Mouse (Mus musculus): ENCODE measurements around the gene Unk. TPM values are rescaled to one million over a fixed set of nuclear protein-coding genes. Genes with fewer than 3 reads are reported as not detected.

Unk gene
- total and polyA plus RNA-seq, 3 experiments, result 21.7 to 42.3 TPM; not detected in 1

GRCm38 (mm10) chr11:116004840-116005700 is 25.1 kb upstream of the Unk start (continued):
- TF ChIP-seq JUND (IDR thresholded peaks at IDR 0.05; ENCODE audit: low read depth, low read length) (no peak), USF2 (IDR thresholded peaks at IDR 0.05; ENCODE audit: borderline replicate concordance in 1 of 2, insufficient read depth in 1 of 2, low read depth in 1 of 2, low read length in 2 of 2) (peak in 1 of 2 experiments; percentile 54; a peak in 1 of 4 replicates), MYC (IDR thresholded peaks at IDR 0.05; ENCODE audit: low read depth, low read length) (0 out of 2 replicates have a peak, but pooled peaks have one; percentile 25), POLR2AphosphoS5 (IDR thresholded peaks at IDR 0.05; ENCODE audit: borderline replicate concordance, low read depth, low read length) (no peak; the same call in 1 of the 2 replicates), ZNF384 (IDR thresholded peaks at IDR 0.05; ENCODE audit: low read depth, low read length) (no peak), POLR2A (IDR thresholded peaks at IDR 0.05; ENCODE audit: control insufficient read depth in 1 of 2, insufficient read depth in 1 of 2, low read depth in 1 of 2, low read length in 2 of 2, poor library complexity in 1 of 2) (peak; percentile 48 to 87; a peak in 3 of 4 replicates), HCFC1 (IDR thresholded peaks at IDR 0.05; ENCODE audit: low read depth, low read length) (peak; percentile 67), ELF1 (IDR thresholded peaks at IDR 0.05; ENCODE audit: low read depth, low read length) (peak; percentile 76), MAZ (IDR thresholded peaks at IDR 0.05; ENCODE audit: low read depth, low read length) (peak; percentile 93), USF1 (IDR thresholded peaks at IDR 0.05; ENCODE audit: low read depth, low read length) (peak; percentile 92), ZC3H11A (IDR thresholded peaks at IDR 0.05; ENCODE audit: low read depth, low read length) (0 out of 2 replicates have a peak, but pooled peaks have one; percentile 1)

GRCm38 (mm10) chr11:116005701-116006419 is 24.3 kb upstream of the Unk start:
- Histone ChIP-seq H3K79me2 (ENCODE audit: control insufficient read depth, insufficient read depth, low read length, poor library complexity) (peaks cover under 1% of the 10 kb centered on the region; the same call in 1 of the 2 replicates), H3K4me3 (ENCODE audit: control insufficient read depth in 1 of 2, insufficient read depth in 1 of 2, low read depth in 2 of 2, low read length in 2 of 2) (peak overlapping the region; percentile 56 to 68), H3K27ac (ENCODE audit: control insufficient read depth, low read depth, low read length) (peak overlapping the region; percentile 77), H3K27me3 (ENCODE audit: control insufficient read depth in 1 of 2, insufficient read depth in 2 of 2, low read length in 2 of 2) (no peaks in the 10 kb centered on the region), H3K9me3 (replicated peaks; ENCODE audit: insufficient read depth, low read length) (no peaks in the 10 kb centered on the region), H3K9ac (ENCODE audit: control insufficient read depth, low read depth, low read length, poor library complexity, severe bottlenecking) (peak overlapping the region; percentile 80), H3K4me1 (ENCODE audit: control insufficient read depth in 1 of 2, insufficient read depth in 2 of 2, low read length in 2 of 2) (peaks cover 5 to 15% of the 10 kb centered on the region in 2 experiments), H3K36me3 (ENCODE audit: control insufficient read depth in 1 of 2, insufficient read depth in 2 of 2, low read length in 2 of 2) (peaks cover 0 to 8% of the 10 kb centered on the region in 2 experiments; a peak in 2 of 4 replicates)
- TF ChIP-seq EP300 (IDR thresholded peaks at IDR 0.05; ENCODE audit: low read depth in 1 of 2, low read length in 2 of 2) (no peak), POLR2A (IDR thresholded peaks at IDR 0.05; ENCODE audit: control insufficient read depth in 1 of 2, insufficient read depth in 1 of 2, low read depth in 1 of 2, low read length in 2 of 2, poor library complexity in 1 of 2) (peak in 1 of 2 experiments; percentile 10; a peak in 1 of 4 replicates), MYB (IDR thresholded peaks at IDR 0.05; ENCODE audit: low read depth, low read length) (0 out of 2 replicates have a peak, but pooled peaks have one; percentile 30)
- DNase-seq (ENCODE audit: low read depth, low spot score), result peak; percentile 50

Data from MEL (cell line).